Mouse (Mus musculus): ENCODE measurements around the gene Dap3. TPM values are rescaled to one million over a fixed set of nuclear protein-coding genes. Genes with fewer than 3 reads are reported as not detected.

The Dap3 gene
- polyA plus RNA-seq, 1 experiment from 2014 or later: 146 TPM

DNA sequence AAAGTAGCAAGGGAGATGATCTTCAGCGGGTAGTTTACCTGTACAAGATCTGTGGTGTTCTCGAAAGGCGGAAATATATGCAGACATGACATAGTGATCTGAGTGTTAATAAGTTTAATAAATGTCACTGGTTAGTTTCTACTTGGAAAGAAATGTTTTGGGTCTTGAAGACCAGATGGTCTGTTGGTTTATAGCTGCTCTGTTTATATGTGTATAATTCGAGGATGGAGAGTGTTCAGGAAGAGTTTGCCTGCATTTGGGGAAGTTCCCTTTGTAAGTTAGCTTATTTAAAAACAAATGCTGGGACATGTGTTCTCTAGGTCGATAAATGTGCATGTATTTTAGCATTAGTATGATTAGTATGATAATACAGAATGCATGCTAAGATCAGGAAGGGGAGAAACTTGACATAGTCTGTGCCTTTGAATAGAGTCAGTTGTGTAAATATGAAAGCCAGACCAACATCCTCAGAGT lies 383 bp upstream of the Dap3 start:
- ATAC-seq (replicated peaks; ENCODE audit: low FRiP score) (no peak), DNase-seq (ENCODE audit: low spot score) (no peak)
- Histone ChIP-seq H3K9me3 (ENCODE audit: control insufficient read depth, low read length) (no peaks in the 10 kb centered on the region), H3K4me1 (replicated peaks; ENCODE audit: control insufficient read depth, insufficient read depth, low read length) (peaks cover 4% of the 10 kb centered on the region; the same call in 1 of the 2 replicates), H3K4me2 (ENCODE audit: low read depth, low read length, severe bottlenecking) (peak overlapping the region; percentile 64), H3K36me3 (ENCODE audit: control insufficient read depth, insufficient read depth, low read length) (no peaks in the 10 kb centered on the region), H3K9ac (ENCODE audit: low read length) (peak overlapping the region; percentile 91), H3K27me3 (ENCODE audit: control insufficient read depth, insufficient read depth, low read length) (no peaks in the 10 kb centered on the region), H3K4me3 (ENCODE audit: low read depth, low read length) (peak overlapping the region; percentile 82), H3K27ac (ENCODE audit: low read depth, low read length) (peak overlapping the region; percentile 99)
- WGBS: 5% methylated on average over 5 of the region's 5 CpGs

- peak; percentile 93 for ATAC-seq (replicated peaks; ENCODE audit: low FRiP score)
- Histone ChIP-seq H3K4me2 (ENCODE audit: low read depth, low read length, severe bottlenecking) (peak overlapping the region; percentile 64), H3K27ac (ENCODE audit: low read depth, low read length) (peak overlapping the region; percentile 99), H3K4me1 (replicated peaks; ENCODE audit: control insufficient read depth, insufficient read depth, low read length) (peaks cover 4% of the 10 kb centered on the region; the same call in 1 of the 2 replicates), H3K9ac (ENCODE audit: low read length) (peak overlapping the region; percentile 91), H3K36me3 (ENCODE audit: control insufficient read depth, insufficient read depth, low read length) (no peaks in the 10 kb centered on the region), H3K27me3 (ENCODE audit: control insufficient read depth, insufficient read depth, low read length) (no peaks in the 10 kb centered on the region), H3K4me3 (ENCODE audit: low read depth, low read length) (peak overlapping the region; percentile 82), H3K9me3 (ENCODE audit: control insufficient read depth, low read length) (no peaks in the 10 kb centered on the region)
- under 1% methylated on average over 66 of the region's 92 CpGs for WGBS
- peak; percentile 96 for DNase-seq (ENCODE audit: low spot score)
Measured at GRCm38 (mm10) chr3:88949786-88950575, 1.0 kb downstream of the Dap3 start.

DNA sequence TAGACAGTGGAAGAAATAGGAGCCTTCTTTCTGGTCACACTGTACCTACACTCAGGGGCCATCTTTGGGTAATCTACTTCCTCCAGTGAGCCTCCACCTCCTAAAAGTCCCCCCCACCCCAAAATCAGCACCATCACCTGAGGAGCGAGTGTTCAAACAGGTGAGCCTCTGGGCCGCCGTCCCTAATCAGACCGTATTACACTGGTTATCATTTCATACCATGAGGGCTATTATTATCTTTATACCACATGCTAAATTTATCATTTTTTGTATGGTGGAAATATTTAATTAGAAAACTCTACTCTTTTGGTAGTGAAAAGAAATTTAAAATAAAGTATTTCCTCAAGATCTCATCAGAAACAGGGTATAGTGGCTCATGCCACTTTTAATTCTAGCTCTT lies 6.9 kb downstream of the Dap3 start:
- H3K4me2 ChIP-seq (ENCODE audit: low read depth, low read length, severe bottlenecking): no peak overlapping the region
- H3K9ac ChIP-seq (ENCODE audit: low read length): no peak overlapping the region
- no peak overlapping the region for H3K27ac ChIP-seq (ENCODE audit: low read depth, low read length)
- ATAC-seq (replicated peaks; ENCODE audit: low FRiP score): no peak
- no peaks in the 10 kb centered on the region for H3K27me3 ChIP-seq (ENCODE audit: control insufficient read depth, insufficient read depth, low read length)
- 95% methylated on average over 4 of the region's 4 CpGs for WGBS
- no peak for DNase-seq (ENCODE audit: low spot score)
- peaks cover 4% of the 10 kb centered on the region; the same call in 1 of the 2 replicates for H3K4me1 ChIP-seq (replicated peaks; ENCODE audit: control insufficient read depth, insufficient read depth, low read length)
- no peak overlapping the region for H3K4me3 ChIP-seq (ENCODE audit: low read depth, low read length)
- H3K36me3 ChIP-seq (ENCODE audit: control insufficient read depth, insufficient read depth, low read length): peaks cover 9% of the 10 kb centered on the region; the same call in 1 of the 2 replicates
- H3K9me3 ChIP-seq (ENCODE audit: control insufficient read depth, low read length): no peaks in the 10 kb centered on the region

GRCm38 (mm10) chr3:88942316-88942880 lies 8.6 kb downstream of the Dap3 start:
- Histone ChIP-seq H3K4me3 (ENCODE audit: low read depth, low read length) (no peak overlapping the region), H3K36me3 (ENCODE audit: control insufficient read depth, insufficient read depth, low read length) (peaks cover 9% of the 10 kb centered on the region; the same call in 1 of the 2 replicates), H3K4me2 (ENCODE audit: low read depth, low read length, severe bottlenecking) (no peak overlapping the region), H3K9ac (ENCODE audit: low read length) (no peak overlapping the region), H3K27me3 (ENCODE audit: control insufficient read depth, insufficient read depth, low read length) (no peaks in the 10 kb centered on the region), H3K9me3 (ENCODE audit: control insufficient read depth, low read length) (no peaks in the 10 kb centered on the region), H3K4me1 (replicated peaks; ENCODE audit: control insufficient read depth, insufficient read depth, low read length) (no peaks in the 10 kb centered on the region), H3K27ac (ENCODE audit: low read depth, low read length) (no peak overlapping the region)
- DNase-seq (ENCODE audit: low spot score): no peak
- 93% methylated on average over 10 of the region's 10 CpGs for WGBS
- ATAC-seq (replicated peaks; ENCODE audit: low FRiP score): no peak

DNA sequence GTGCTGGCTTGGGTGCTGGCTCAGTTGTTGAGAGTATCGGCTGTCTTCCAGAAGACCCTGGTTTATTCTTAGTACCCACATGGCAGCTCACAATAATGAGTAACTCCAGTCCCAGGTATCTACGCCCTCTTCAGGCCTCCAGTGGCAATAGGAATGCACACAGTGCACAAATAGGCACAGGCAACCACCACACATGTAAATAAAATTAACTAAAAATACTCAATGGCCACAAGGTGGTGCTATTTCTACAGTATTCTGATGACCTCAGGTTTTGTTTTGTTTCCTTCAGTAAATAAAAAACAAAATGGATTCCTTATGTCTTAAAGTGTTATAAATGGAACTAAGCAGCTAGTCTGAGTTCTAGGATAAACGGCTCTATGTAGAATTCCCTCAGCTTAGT lies 11.2 kb downstream of the Dap3 start:
- WGBS: 82% methylated on average over 3 of the region's 3 CpGs
- Histone ChIP-seq H3K4me1 (replicated peaks; ENCODE audit: control insufficient read depth, insufficient read depth, low read length) (no peaks in the 10 kb centered on the region), H3K4me2 (ENCODE audit: low read depth, low read length, severe bottlenecking) (no peak overlapping the region), H3K9ac (ENCODE audit: low read length) (no peak overlapping the region), H3K27ac (ENCODE audit: low read depth, low read length) (no peak overlapping the region), H3K4me3 (ENCODE audit: low read depth, low read length) (no peak overlapping the region), H3K27me3 (ENCODE audit: control insufficient read depth, insufficient read depth, low read length) (no peaks in the 10 kb centered on the region), H3K36me3 (ENCODE audit: control insufficient read depth, insufficient read depth, low read length) (peaks cover 9% of the 10 kb centered on the region; the same call in 1 of the 2 replicates), H3K9me3 (ENCODE audit: control insufficient read depth, low read length) (no peaks in the 10 kb centered on the region)
- ATAC-seq (replicated peaks; ENCODE audit: low FRiP score) (no peak), DNase-seq (ENCODE audit: low spot score) (no peak)

- ATAC-seq (replicated peaks; ENCODE audit: low FRiP score) (no peak), DNase-seq (ENCODE audit: low spot score) (no peak)
- WGBS: 94% methylated on average over 10 of the region's 10 CpGs
- no peak overlapping the region for H3K9ac ChIP-seq (ENCODE audit: low read length)
- no peaks in the 10 kb centered on the region for H3K27me3 ChIP-seq (ENCODE audit: control insufficient read depth, insufficient read depth, low read length)
- H3K36me3 ChIP-seq (ENCODE audit: control insufficient read depth, insufficient read depth, low read length): peaks cover 9% of the 10 kb centered on the region; the same call in 1 of the 2 replicates
- no peak overlapping the region for H3K27ac ChIP-seq (ENCODE audit: low read depth, low read length)
- H3K9me3 ChIP-seq (ENCODE audit: control insufficient read depth, low read length): no peaks in the 10 kb centered on the region
- no peak overlapping the region for H3K4me2 ChIP-seq (ENCODE audit: low read depth, low read length, severe bottlenecking)
- H3K4me1 ChIP-seq (replicated peaks; ENCODE audit: control insufficient read depth, insufficient read depth, low read length): no peaks in the 10 kb centered on the region
- no peak overlapping the region for H3K4me3 ChIP-seq (ENCODE audit: low read depth, low read length)
Measured at GRCm38 (mm10) chr3:88939071-88939470, 11.9 kb downstream of the Dap3 start.

GRCm38 (mm10) chr3:88929501-88929900 lies 21.5 kb downstream of the Dap3 start:
- ATAC-seq (replicated peaks; ENCODE audit: low FRiP score): no peak
- Histone ChIP-seq H3K27ac (ENCODE audit: low read depth, low read length) (no peak overlapping the region), H3K9me3 (ENCODE audit: control insufficient read depth, low read length) (no peaks in the 10 kb centered on the region), H3K4me1 (replicated peaks; ENCODE audit: control insufficient read depth, insufficient read depth, low read length) (no peaks in the 10 kb centered on the region), H3K9ac (ENCODE audit: low read length) (no peak overlapping the region), H3K27me3 (ENCODE audit: control insufficient read depth, insufficient read depth, low read length) (no peaks in the 10 kb centered on the region), H3K4me3 (ENCODE audit: low read depth, low read length) (no peak overlapping the region), H3K36me3 (ENCODE audit: control insufficient read depth, insufficient read depth, low read length) (peaks cover 11% of the 10 kb centered on the region; the same call in 1 of the 2 replicates), H3K4me2 (ENCODE audit: low read depth, low read length, severe bottlenecking) (no peak overlapping the region)
- no peak for DNase-seq (ENCODE audit: low spot score)
- 89% methylated on average over 3 of the region's 3 CpGs for WGBS

DNA sequence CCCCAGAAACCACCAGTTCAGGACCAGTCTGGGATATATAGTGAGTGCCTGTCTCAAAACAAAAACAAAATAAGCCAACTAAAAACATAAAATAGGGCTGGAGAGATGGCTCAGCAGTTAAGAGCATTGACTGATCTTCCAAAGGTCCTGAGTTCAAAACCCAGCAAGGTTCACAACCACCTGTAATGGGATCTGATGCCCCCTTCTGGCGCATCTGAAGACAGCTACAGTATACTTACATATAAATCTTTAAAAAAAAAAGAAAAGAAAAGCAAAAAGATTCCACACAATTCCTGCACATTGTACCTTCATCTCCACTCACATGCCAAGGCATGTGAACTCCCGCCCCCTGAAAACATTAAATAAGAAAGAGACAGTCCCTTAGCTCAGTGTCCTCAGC lies 25.3 kb downstream of the Dap3 start:
- ATAC-seq (replicated peaks; ENCODE audit: low FRiP score) (no peak), DNase-seq (ENCODE audit: low spot score) (no peak)
- Histone ChIP-seq H3K27ac (ENCODE audit: low read depth, low read length) (no peak overlapping the region), H3K36me3 (ENCODE audit: control insufficient read depth, insufficient read depth, low read length) (peaks cover 22% of the 10 kb centered on the region), H3K4me1 (replicated peaks; ENCODE audit: control insufficient read depth, insufficient read depth, low read length) (no peaks in the 10 kb centered on the region), H3K4me3 (ENCODE audit: low read depth, low read length) (no peak overlapping the region), H3K4me2 (ENCODE audit: low read depth, low read length, severe bottlenecking) (no peak overlapping the region), H3K9ac (ENCODE audit: low read length) (no peak overlapping the region), H3K27me3 (ENCODE audit: control insufficient read depth, insufficient read depth, low read length) (no peaks in the 10 kb centered on the region), H3K9me3 (ENCODE audit: control insufficient read depth, low read length) (no peaks in the 10 kb centered on the region)
- 85% methylated on average over 2 of the region's 2 CpGs for whole genome bisulfite sequencing
